Mouse (Mus musculus): ENCODE results near the gene Gen1. TPM values are rescaled to one million over a fixed set of nuclear protein-coding genes. Genes with fewer than 3 reads are reported as not detected.

Gene Gen1
- polyA plus RNA-seq, 1 experiment from 2014 or later, result 8.0 TPM

DNA sequence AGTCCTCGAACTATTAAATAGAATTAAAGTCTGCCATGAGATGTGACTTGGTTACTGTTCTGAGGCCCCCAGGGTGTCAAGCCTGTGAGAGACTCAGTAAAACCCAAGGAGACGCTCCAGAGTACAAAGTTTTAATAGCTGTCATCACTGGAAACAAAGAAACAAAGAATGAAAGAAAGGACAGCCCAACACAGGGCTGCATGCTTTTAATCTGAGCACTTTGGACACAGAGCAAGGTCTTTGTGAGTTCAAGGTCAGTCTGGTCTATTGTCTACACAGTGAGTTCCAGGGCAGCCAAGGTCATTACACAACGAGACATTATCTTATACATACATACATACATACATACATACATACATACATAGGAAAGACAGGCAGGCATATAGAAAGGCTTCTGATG, 49.1 kb downstream of the Gen1 start:
- H3K9me3 ChIP-seq (replicated peaks; ENCODE audit: control insufficient read depth, low read length), result no peaks in the 10 kb centered on the region

DNA sequence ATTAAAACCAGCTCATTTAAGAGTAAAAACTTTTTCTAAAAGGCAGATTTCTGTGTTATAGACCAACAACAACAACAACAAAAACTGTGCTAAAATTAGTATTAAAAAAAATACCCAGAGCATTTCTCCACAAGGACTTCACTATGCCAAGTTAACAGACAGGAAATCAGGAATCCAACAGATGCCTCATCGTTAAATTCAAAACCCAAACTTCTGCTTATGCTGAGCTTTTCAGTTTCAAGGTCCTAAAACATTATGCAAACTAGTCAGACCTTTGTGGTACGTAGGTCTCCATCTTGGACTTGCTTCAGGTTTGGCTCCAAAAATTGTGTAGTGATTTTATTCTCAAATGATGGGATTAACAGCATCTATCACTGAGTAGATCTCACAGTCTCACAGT, 50.0 kb downstream of the Gen1 start:
- no peak overlapping the region for H3K4me3 ChIP-seq (ENCODE audit: low read depth, low read length)
- 59% methylated on average over 2 of the region's 2 CpGs for WGBS (ENCODE audit: insufficient replicate concordance)
- H3K27ac ChIP-seq (ENCODE audit: low read length), result no peak overlapping the region
- H3K4me1 ChIP-seq (ENCODE audit: control insufficient read depth, low read depth, low read length), result no peaks in the 10 kb centered on the region
- no peak overlapping the region for H3K9ac ChIP-seq (ENCODE audit: low read depth, low read length)
- H3K9me3 ChIP-seq (replicated peaks; ENCODE audit: control insufficient read depth, low read length), result no peaks in the 10 kb centered on the region
- no peak for ATAC-seq (ENCODE audit: low read depth)
- H3K27me3 ChIP-seq (ENCODE audit: control insufficient read depth, insufficient read depth, low read depth, low read length), result no peaks in the 10 kb centered on the region
- H3K36me3 ChIP-seq (ENCODE audit: control insufficient read depth, insufficient read depth), result no peaks in the 10 kb centered on the region
- H3K4me2 ChIP-seq (ENCODE audit: low read depth, low read length), result no peak overlapping the region

More for the DNA sequence above, 49.1 kb downstream of the Gen1 start:
- 46% methylated on average over 3 of the region's 3 CpGs for WGBS (ENCODE audit: insufficient replicate concordance)
- no peak overlapping the region for H3K9ac ChIP-seq (ENCODE audit: low read depth, low read length)
- no peak overlapping the region for H3K27ac ChIP-seq (ENCODE audit: low read length)
- H3K36me3 ChIP-seq (ENCODE audit: control insufficient read depth, insufficient read depth), result no peaks in the 10 kb centered on the region
- no peaks in the 10 kb centered on the region for H3K4me1 ChIP-seq (ENCODE audit: control insufficient read depth, low read depth, low read length)
- H3K27me3 ChIP-seq (ENCODE audit: control insufficient read depth, insufficient read depth, low read depth, low read length), result no peaks in the 10 kb centered on the region
- H3K4me3 ChIP-seq (ENCODE audit: low read depth, low read length), result no peak overlapping the region
- H3K4me2 ChIP-seq (ENCODE audit: low read depth, low read length), result no peak overlapping the region
- no peak for ATAC-seq (ENCODE audit: low read depth)

DNA sequence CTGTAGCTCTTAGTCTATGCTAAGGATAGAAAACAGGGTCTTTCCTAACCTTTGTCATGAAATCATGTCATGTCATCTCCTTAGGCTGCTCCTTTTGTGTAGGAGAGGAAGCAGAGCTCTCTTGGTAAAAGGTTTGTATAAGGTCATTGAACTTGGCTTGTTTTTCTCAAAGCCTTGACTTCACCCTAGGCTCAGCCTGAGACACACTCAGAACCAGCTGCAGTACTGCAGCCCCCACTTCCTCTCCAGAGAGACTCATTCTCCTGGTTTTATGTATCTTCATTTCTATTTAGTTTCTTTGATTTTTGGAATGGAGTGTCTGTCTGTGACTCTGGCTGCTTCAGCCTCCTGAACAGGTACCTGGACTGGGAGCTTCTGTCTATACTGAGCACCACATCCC, 50.8 kb downstream of the Gen1 start:
- Histone ChIP-seq H3K4me3 (ENCODE audit: low read depth, low read length) (no peak overlapping the region), H3K27ac (ENCODE audit: low read length) (no peak overlapping the region), H3K9me3 (replicated peaks; ENCODE audit: control insufficient read depth, low read length) (no peaks in the 10 kb centered on the region), H3K4me2 (ENCODE audit: low read depth, low read length) (no peak overlapping the region), H3K4me1 (ENCODE audit: control insufficient read depth, low read depth, low read length) (no peaks in the 10 kb centered on the region), H3K27me3 (ENCODE audit: control insufficient read depth, insufficient read depth, low read depth, low read length) (no peaks in the 10 kb centered on the region), H3K36me3 (ENCODE audit: control insufficient read depth, insufficient read depth) (no peaks in the 10 kb centered on the region), H3K9ac (ENCODE audit: low read depth, low read length) (no peak overlapping the region)
- ATAC-seq (ENCODE audit: low read depth), result no peak

DNA sequence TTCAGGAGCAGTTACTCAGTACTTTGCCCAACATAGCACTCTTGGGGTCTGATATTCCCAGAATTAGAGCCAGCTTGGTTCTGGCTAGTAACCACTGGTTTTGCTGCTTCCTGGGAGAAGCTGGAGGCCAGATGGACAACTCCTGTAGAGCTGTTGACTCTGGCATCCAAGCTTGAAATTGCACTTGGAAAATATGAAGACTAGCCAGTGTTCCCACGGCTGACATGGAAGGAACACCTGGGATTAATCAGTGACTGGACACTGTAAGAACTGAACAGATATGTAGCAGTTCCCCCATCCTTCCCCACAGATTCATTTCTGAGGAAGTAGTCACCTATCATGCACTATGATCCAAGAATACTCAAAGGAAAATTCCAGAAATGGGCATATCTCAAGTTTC, 52.7 kb downstream of the Gen1 start:
- no peak overlapping the region for H3K4me3 ChIP-seq (ENCODE audit: low read depth, low read length)
- H3K4me1 ChIP-seq (ENCODE audit: control insufficient read depth, low read depth, low read length), result no peaks in the 10 kb centered on the region
- H3K27me3 ChIP-seq (ENCODE audit: control insufficient read depth, insufficient read depth, low read depth, low read length), result no peaks in the 10 kb centered on the region
- no peak overlapping the region for H3K9ac ChIP-seq (ENCODE audit: low read depth, low read length)
- ATAC-seq (ENCODE audit: low read depth), result no peak
- H3K36me3 ChIP-seq (ENCODE audit: control insufficient read depth, insufficient read depth), result no peaks in the 10 kb centered on the region
- 21% methylated on average over 1 of the region's 1 CpGs for WGBS (ENCODE audit: insufficient replicate concordance)
- no peak overlapping the region for H3K27ac ChIP-seq (ENCODE audit: low read length)
- no peaks in the 10 kb centered on the region for H3K9me3 ChIP-seq (replicated peaks; ENCODE audit: control insufficient read depth, low read length)
- no peak overlapping the region for H3K4me2 ChIP-seq (ENCODE audit: low read depth, low read length)

DNA sequence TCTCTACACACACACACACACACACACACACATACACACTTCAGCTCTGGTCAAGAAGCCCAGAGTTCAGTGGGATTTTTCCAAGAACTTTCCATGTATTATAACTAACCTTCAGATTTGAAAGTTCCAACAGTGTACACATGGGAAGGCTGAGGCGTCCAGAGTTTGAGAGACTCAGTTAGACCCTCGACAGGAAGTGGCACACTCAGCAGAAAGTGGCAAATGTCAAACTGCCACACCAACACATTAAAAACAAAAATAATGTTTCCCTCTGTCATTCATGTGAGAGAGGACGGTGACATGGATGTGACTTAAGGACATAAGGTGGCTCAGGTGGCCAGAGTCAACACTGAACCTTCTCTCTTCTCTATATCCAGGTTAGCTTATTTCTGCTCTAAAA, 55.2 kb downstream of the Gen1 start:
- WGBS (ENCODE audit: insufficient replicate concordance), result 32% methylated on average over 3 of the region's 3 CpGs

DNA sequence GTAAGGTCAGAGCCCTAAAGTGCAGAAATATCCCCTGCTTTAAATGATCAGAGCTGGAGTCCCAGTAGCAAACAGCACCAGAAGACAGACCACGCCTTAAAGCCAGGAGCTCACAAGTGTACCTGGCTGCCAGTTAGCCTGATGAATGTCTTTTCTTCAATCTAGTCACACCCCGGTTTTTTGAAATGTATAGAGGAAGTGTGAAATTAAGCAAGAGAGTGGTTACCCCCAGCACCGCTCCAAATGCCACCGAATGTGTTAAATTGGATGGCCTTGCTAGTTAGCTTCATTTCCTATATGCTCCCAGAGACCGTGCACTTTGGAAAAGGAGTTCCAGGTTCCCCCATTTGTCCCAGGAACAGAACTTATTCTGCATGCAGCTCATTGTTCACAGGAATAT, 56.0 kb downstream of the Gen1 start:
- Histone ChIP-seq H3K9me3 (replicated peaks; ENCODE audit: control insufficient read depth, low read length) (no peaks in the 10 kb centered on the region), H3K36me3 (ENCODE audit: control insufficient read depth, insufficient read depth) (no peaks in the 10 kb centered on the region), H3K4me2 (ENCODE audit: low read depth, low read length) (no peak overlapping the region), H3K27me3 (ENCODE audit: control insufficient read depth, insufficient read depth, low read depth, low read length) (no peaks in the 10 kb centered on the region), H3K4me1 (ENCODE audit: control insufficient read depth, low read depth, low read length) (no peaks in the 10 kb centered on the region), H3K9ac (ENCODE audit: low read depth, low read length) (no peak overlapping the region), H3K27ac (ENCODE audit: low read length) (no peak overlapping the region), H3K4me3 (ENCODE audit: low read depth, low read length) (no peak overlapping the region)
- no peak for ATAC-seq (ENCODE audit: low read depth)
- 24% methylated on average over 5 of the region's 5 CpGs for WGBS (ENCODE audit: insufficient replicate concordance)

More for the DNA sequence above, 55.2 kb downstream of the Gen1 start:
- no peak for ATAC-seq (ENCODE audit: low read depth)
- H3K27ac ChIP-seq (ENCODE audit: low read length), result no peak overlapping the region
- no peak overlapping the region for H3K4me3 ChIP-seq (ENCODE audit: low read depth, low read length)
- H3K4me2 ChIP-seq (ENCODE audit: low read depth, low read length), result no peak overlapping the region
- H3K4me1 ChIP-seq (ENCODE audit: control insufficient read depth, low read depth, low read length), result no peaks in the 10 kb centered on the region
- H3K9ac ChIP-seq (ENCODE audit: low read depth, low read length), result no peak overlapping the region
- H3K27me3 ChIP-seq (ENCODE audit: control insufficient read depth, insufficient read depth, low read depth, low read length), result no peaks in the 10 kb centered on the region
- no peaks in the 10 kb centered on the region for H3K36me3 ChIP-seq (ENCODE audit: control insufficient read depth, insufficient read depth)
- no peaks in the 10 kb centered on the region for H3K9me3 ChIP-seq (replicated peaks; ENCODE audit: control insufficient read depth, low read length)

DNA sequence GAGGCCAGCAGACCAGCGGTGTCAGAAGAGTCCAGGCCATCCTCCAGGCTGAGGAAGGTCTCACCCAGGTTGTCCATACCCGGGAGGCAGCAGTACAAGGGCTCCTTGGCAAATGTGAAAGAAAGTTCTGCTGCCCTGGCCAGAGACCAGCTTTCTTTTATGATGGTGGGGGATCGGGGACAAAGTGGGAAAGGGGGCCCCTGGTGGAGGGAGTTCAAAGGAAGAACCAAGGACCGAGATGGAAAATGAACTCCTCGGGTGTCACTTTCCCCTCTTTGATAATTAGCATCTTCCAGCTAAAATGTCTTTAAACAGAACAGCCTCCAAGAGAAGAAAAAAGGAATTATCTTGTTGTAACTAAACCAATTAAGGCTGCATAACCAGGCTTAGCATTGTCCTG, 56.7 kb downstream of the Gen1 start, which contains the start of gene Msgn1:
Msgn1 (minus strand) TSS at position 101 of the 400 bp plus-strand sequence.
- Histone ChIP-seq H3K4me3 (ENCODE audit: low read depth, low read length) (no peak within 1 kb of the TSS), H3K4me2 (ENCODE audit: low read depth, low read length) (no peak within 1 kb of the TSS), H3K27ac (ENCODE audit: low read length) (no peak within 1 kb of the TSS), H3K36me3 (ENCODE audit: control insufficient read depth, insufficient read depth) (no peaks in the 10 kb centered on the region), H3K4me1 (ENCODE audit: control insufficient read depth, low read depth, low read length) (no peaks in the 10 kb centered on the region), H3K9ac (ENCODE audit: low read depth, low read length) (no peak within 1 kb of the TSS), H3K27me3 (ENCODE audit: control insufficient read depth, insufficient read depth, low read depth, low read length) (no peaks in the 10 kb centered on the region), H3K9me3 (replicated peaks; ENCODE audit: control insufficient read depth, low read length) (no peaks in the 10 kb centered on the region)
- no peak for ATAC-seq (ENCODE audit: low read depth)
- 37% methylated on average over 5 of the region's 5 CpGs for WGBS (ENCODE audit: insufficient replicate concordance)

DNA sequence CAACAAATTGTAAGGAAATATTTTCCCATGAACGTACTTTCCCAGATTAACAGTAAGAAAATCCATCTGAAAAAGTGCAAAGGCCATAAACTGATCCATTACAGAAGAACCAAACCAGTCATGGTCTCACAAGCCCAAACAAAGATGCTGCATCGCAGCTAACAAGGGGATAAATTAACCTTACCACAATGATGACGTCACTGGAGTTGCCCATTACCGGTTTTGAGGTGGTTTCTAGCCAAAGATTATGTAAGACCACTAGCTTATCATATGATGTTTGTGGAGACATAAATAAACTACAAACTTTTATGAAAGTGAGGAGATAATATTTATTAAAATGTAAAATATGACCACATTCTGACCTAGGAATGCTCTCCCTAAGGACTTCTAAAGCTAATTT, 59.3 kb downstream of the Gen1 start:
- H3K9ac ChIP-seq (ENCODE audit: low read depth, low read length), result no peak overlapping the region

DNA sequence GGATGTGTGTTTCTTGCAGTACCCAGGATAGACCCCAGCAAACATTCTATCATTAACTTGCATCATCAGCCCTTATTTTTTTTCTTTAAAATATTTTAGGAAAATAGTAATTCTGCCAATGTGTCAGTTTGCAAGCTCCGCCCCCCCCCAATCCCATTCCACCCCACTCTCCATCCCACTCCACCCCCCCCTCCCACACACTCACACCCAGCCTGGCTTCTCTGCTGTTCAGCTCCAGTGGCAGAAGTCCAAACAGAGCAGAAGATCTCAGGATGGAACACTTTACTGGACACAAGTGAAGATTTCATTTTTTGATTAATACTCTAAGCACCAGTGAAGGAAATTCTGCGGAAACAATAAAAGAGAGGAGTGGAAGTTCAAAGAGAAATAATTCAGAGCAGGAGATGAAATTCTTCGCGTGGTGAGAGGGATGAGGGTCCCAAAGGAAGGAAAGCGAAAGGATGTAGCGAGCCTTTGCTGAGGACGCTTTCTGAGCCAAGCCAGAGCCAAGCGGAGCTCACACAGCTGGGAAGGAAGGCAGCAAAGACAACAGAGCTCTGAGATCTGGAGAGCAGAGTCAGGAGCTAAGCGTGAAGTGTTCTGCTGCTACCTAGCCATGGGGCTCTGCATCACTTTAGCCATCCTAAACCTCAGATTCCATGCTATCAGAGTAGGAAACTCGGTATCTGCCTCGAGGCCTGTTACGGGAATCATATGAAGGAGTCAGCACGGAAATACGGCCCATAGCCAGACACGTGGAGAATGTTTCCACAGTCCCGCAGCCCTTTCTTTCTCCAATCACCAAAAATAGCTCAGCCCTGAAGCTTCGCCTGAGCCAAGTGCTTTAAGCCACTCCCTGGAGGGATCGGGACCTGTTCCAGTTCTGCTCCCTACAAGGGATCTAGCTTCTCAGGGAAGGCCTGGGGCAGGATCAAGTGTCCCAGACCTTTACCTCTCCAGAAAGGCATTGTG, 61.6 kb downstream of the Gen1 start:
- Histone ChIP-seq H3K4me2 (ENCODE audit: low read depth, low read length) (no peak overlapping the region), H3K9ac (ENCODE audit: low read depth, low read length) (no peak overlapping the region)
- WGBS (ENCODE audit: insufficient replicate concordance), result 65% methylated on average over 18 of the region's 18 CpGs

More for the DNA sequence above, 59.3 kb downstream of the Gen1 start:
- H3K27ac ChIP-seq (ENCODE audit: low read length), result no peak overlapping the region
- no peak for ATAC-seq (ENCODE audit: low read depth)
- 50% methylated on average over 4 of the region's 4 CpGs for WGBS (ENCODE audit: insufficient replicate concordance)
- H3K27me3 ChIP-seq (ENCODE audit: control insufficient read depth, insufficient read depth, low read depth, low read length), result no peaks in the 10 kb centered on the region
- no peak overlapping the region for H3K4me2 ChIP-seq (ENCODE audit: low read depth, low read length)
- no peaks in the 10 kb centered on the region for H3K9me3 ChIP-seq (replicated peaks; ENCODE audit: control insufficient read depth, low read length)
- H3K36me3 ChIP-seq (ENCODE audit: control insufficient read depth, insufficient read depth), result no peaks in the 10 kb centered on the region
- no peak overlapping the region for H3K4me3 ChIP-seq (ENCODE audit: low read depth, low read length)
- no peaks in the 10 kb centered on the region for H3K4me1 ChIP-seq (ENCODE audit: control insufficient read depth, low read depth, low read length)

More for the DNA sequence above, 61.6 kb downstream of the Gen1 start:
- Histone ChIP-seq H3K36me3 (ENCODE audit: control insufficient read depth, insufficient read depth) (no peaks in the 10 kb centered on the region), H3K9me3 (replicated peaks; ENCODE audit: control insufficient read depth, low read length) (no peaks in the 10 kb centered on the region), H3K4me1 (ENCODE audit: control insufficient read depth, low read depth, low read length) (no peaks in the 10 kb centered on the region), H3K27me3 (ENCODE audit: control insufficient read depth, insufficient read depth, low read depth, low read length) (no peaks in the 10 kb centered on the region), H3K4me3 (ENCODE audit: low read depth, low read length) (no peak overlapping the region), H3K27ac (ENCODE audit: low read length) (no peak overlapping the region)
- ATAC-seq (ENCODE audit: low read depth), result no peak

Measured in liver, embryonic 16.5 days (tissue).